Comparison of ENCODE assay signal across 8 mouse cellular contexts in the genomic region with DNA sequence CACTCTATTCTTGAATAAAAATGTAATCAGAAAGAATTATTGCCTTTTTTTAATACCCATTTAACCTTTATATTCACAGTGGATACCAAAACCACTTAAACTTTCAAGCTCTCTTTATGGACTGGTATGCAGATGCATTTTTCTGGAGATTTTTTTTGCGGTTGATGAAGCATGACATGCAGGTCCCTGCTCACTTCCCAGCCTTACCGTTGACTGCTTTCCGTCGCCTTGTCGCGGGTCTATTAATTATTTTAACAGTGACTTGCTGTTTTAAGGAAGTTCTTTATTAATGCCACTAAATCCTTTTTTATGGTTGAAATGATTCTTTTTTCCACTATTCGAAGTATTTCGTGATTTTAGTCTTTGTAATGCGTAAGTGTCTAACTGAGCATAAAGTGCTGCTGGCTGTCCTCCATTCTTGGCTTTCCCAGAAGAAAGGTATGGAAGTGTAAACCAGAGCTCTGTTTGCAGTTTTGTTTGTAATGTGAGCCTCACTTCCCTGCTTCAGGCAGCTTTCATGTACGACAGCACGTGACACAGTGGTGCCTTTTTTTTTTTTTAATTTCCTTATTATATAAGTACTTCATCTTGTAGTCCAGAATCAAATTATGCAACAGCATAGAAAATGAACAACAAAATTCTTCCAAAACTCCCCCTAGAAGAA.
DNase-seq lines count a peak whose midpoint lies in the region; ATAC-seq and TF ChIP-seq lines count a peak whose summit lies in the region.

No protein-coding gene starts in this region.

- no peaks in the 10 kb centered on the region for H3K4me1 ChIP-seq in lung, embryonic 14.5 days (ENCODE audit: insufficient read depth)
- H3K4me1 ChIP-seq in lung, adult 2 months (ENCODE audit: control insufficient read depth, insufficient read depth, low read length), result no peaks in the 10 kb centered on the region
- H3K4me1 ChIP-seq in forebrain, embryonic 15.5 days, result peaks cover 11% of the 10 kb centered on the region; the same call in 1 of the 2 replicates
- 0 out of 2 replicates have a peak, but pooled peaks cover 2% of the 10 kb centered on the region for H3K4me1 ChIP-seq in midbrain, embryonic 15.5 days

- H3K27me3 ChIP-seq in lung, embryonic 14.5 days (ENCODE audit: insufficient read depth, low read length), result no peaks in the 10 kb centered on the region
- no peaks in the 10 kb centered on the region for H3K27me3 ChIP-seq in forebrain, embryonic 15.5 days
- H3K27me3 ChIP-seq in midbrain, embryonic 15.5 days (replicated peaks), result no peaks in the 10 kb centered on the region

- 57% methylated on average over 11 of the region's 11 CpGs for WGBS in lung, embryonic 14.5 days
- 61% methylated on average over 11 of the region's 11 CpGs for WGBS in lung, adult 2 months
- 11% methylated on average over 11 of the region's 11 CpGs for WGBS in forebrain, embryonic 15.5 days
- 24% methylated on average over 11 of the region's 11 CpGs for WGBS in midbrain, embryonic 15.5 days

- H3K4me2 ChIP-seq in lung, embryonic 14.5 days, result no peak overlapping the region
- peak overlapping the region; percentile 12 for H3K4me2 ChIP-seq in forebrain, embryonic 15.5 days (replicated peaks)
- peak overlapping the region; percentile 27 for H3K4me2 ChIP-seq in midbrain, embryonic 15.5 days

- ATAC-seq in lung, embryonic 14.5 days (ENCODE audit: insufficient read depth), result no peak
- 0 out of 2 replicates have a peak, but pooled peaks have one; percentile 61 for ATAC-seq in forebrain, embryonic 15.5 days (replicated peaks)
- no peak for ATAC-seq in midbrain, embryonic 15.5 days (replicated peaks)

- no peaks in the 10 kb centered on the region for H3K36me3 ChIP-seq in lung, embryonic 14.5 days (ENCODE audit: insufficient read depth)
- no peaks in the 10 kb centered on the region for H3K36me3 ChIP-seq in forebrain, embryonic 15.5 days
- H3K36me3 ChIP-seq in midbrain, embryonic 15.5 days (replicated peaks), result no peaks in the 10 kb centered on the region

- H3K27ac ChIP-seq in lung, embryonic 14.5 days (ENCODE audit: low read depth), result no peak overlapping the region
- H3K27ac ChIP-seq in forebrain, embryonic 15.5 days (replicated peaks), result no peak overlapping the region
- H3K27ac ChIP-seq in midbrain, embryonic 15.5 days, result no peak overlapping the region

- DNase-seq in cerebellum, adult 9-10 months, result peak; percentile 57
- no peak for DNase-seq in cerebellum, postnatal 14 days
- DNase-seq in lung, embryonic 14.5 days, result peak; percentile 31
- no peak for DNase-seq in lung, adult 2 months
- DNase-seq in heart, adult 9 months (ENCODE audit: low spot score in 2 of 2), result no peak
- DNase-seq in left cerebral cortex, adult 8-10 months (ENCODE audit: low spot score in 2 of 2), result no peak

- no peak for TF ChIP-seq POLR2A in lung, adult 2 months (IDR thresholded peaks at IDR 0.05; ENCODE audit: borderline replicate concordance, extremely low read depth, low read depth, low read length)

- no peaks in the 10 kb centered on the region for H3K9me3 ChIP-seq in lung, embryonic 14.5 days (ENCODE audit: low read depth, low read length)
- no peaks in the 10 kb centered on the region for H3K9me3 ChIP-seq in forebrain, embryonic 15.5 days
- H3K9me3 ChIP-seq in midbrain, embryonic 15.5 days, result no peaks in the 10 kb centered on the region

- no peak overlapping the region for H3K9ac ChIP-seq in lung, embryonic 14.5 days
- no peak overlapping the region for H3K9ac ChIP-seq in forebrain, embryonic 15.5 days (replicated peaks)
- no peak overlapping the region for H3K9ac ChIP-seq in midbrain, embryonic 15.5 days

- TF ChIP-seq CTCF in lung, embryonic 14.5 days (IDR thresholded peaks at IDR 0.05; ENCODE audit: low read depth), result no peak
- TF ChIP-seq CTCF in lung, adult 2 months (IDR thresholded peaks at IDR 0.05; ENCODE audit: insufficient read depth, low read length), result no peak

- no peak overlapping the region for H3K4me3 ChIP-seq in lung, embryonic 14.5 days (ENCODE audit: low read depth, low read length)
- H3K4me3 ChIP-seq in lung, adult 2 months (replicated peaks; ENCODE audit: extremely low read depth, low read depth, low read length), result no peak overlapping the region
- no peak overlapping the region for H3K4me3 ChIP-seq in forebrain, embryonic 15.5 days
- H3K4me3 ChIP-seq in midbrain, embryonic 15.5 days, result no peak overlapping the region

Comparison
In these comparisons a context has a peak if more than half of its experiments do, and no peak if none do; other contexts are left out.
1. DNase-seq: peak in cerebellum, adult 9-10 months (single experiment) and lung, embryonic 14.5 days (single experiment); none in cerebellum, postnatal 14 days (0 of 2), lung, adult 2 months (single experiment), heart, adult 9 months (0 of 2) and left cerebral cortex, adult 8-10 months (0 of 2).